Mouse (Mus musculus) monocyte, adult 59 days (primary cell): ENCODE measurements around the gene Gm49398. TPM values are rescaled to one million over a fixed set of nuclear protein-coding genes. Genes with fewer than 3 reads are reported as not detected.

Source experiments
- total RNA-seq, 2 experiments: library from RNA; stranded (reverse); gene quantifications; one replicate each; pipeline ENCODE4 v1.2.4; 2023

The Gm49398 gene
- not detected for total RNA-seq

GRCm38 (mm10) chr13:61288739-61289138 lies at the start of gene Gm49398:
Gm49398 (minus strand) TSS chr13:61288839.

GRCm38 (mm10) chr13:61255258-61255657 lies 33.4 kb downstream of the Gm49398 start, which contains the start of gene Cts8:
Cts8 (minus strand) TSS chr13:61255358.

GRCm38 (mm10) chr13:61203310-61203709 lies 85.3 kb downstream of the Gm49398 start, which contains the start of gene Cts6:
Cts6 (minus strand) TSS chr13:61203410.

Other genes starting within 250 kb of the Gm49398 start
- gene Ctsq, start 248.2 kb downstream of the Gm49398 start, total RNA-seq: not detected
- gene Ctsr, start 124.6 kb downstream of the Gm49398 start, total RNA-seq: not detected
- gene Cts6, start 85.4 kb downstream of the Gm49398 start, total RNA-seq: not detected
- gene Cts8, start 33.5 kb downstream of the Gm49398 start, total RNA-seq: not detected
- not detected for gene Cts7, start 69.4 kb upstream of the Gm49398 start, total RNA-seq